Mouse (Mus musculus) testis, postnatal 14 days (tissue): ENCODE measurements at regions not wholly inside any gene's neighbourhood (a gene's known extent, or its start where the extent isn't known, plus 50 kb on each side); places are given as distances from the start of the nearest gene placed in this dataset.

Experiments used
- DNase-seq: peaks from one replicate; pipeline ENCODE4 v3.0.0; 2021; ENCODE audit warnings: low spot score

GRCm38 (mm10) chr4:9935949-9936348, 938.3 kb upstream of the 2610301B20Rik start:
- DNase-seq: no peak

GRCm38 (mm10) chr4:9951441-9951840, 922.9 kb upstream of the 2610301B20Rik start:
- no peak for DNase-seq

GRCm38 (mm10) chr4:9974631-9975030, 899.7 kb upstream of the 2610301B20Rik start:
- no peak for DNase-seq

GRCm38 (mm10) chr4:9981354-9982040, 892.8 kb upstream of the 2610301B20Rik start:
- no peak for DNase-seq

GRCm38 (mm10) chr4:9982786-9983525, 891.3 kb upstream of the 2610301B20Rik start:
- DNase-seq: no peak

- DNase-seq: no peak
Measured at GRCm38 (mm10) chr4:9993871-9994270, 880.4 kb upstream of the 2610301B20Rik start.

GRCm38 (mm10) chr4:9994466-9994865, 879.8 kb upstream of the 2610301B20Rik start:
- DNase-seq: no peak

GRCm38 (mm10) chr4:10030316-10030715, 844.0 kb upstream of the 2610301B20Rik start:
- DNase-seq: no peak

GRCm38 (mm10) chr4:10031764-10032163, 842.5 kb upstream of the 2610301B20Rik start:
- DNase-seq: no peak

- no peak for DNase-seq
Measured at GRCm38 (mm10) chr4:10035336-10035735, 839.0 kb upstream of the 2610301B20Rik start.

- DNase-seq: no peak
Measured at GRCm38 (mm10) chr4:10041301-10042093, 832.8 kb upstream of the 2610301B20Rik start.

- DNase-seq: no peak
Measured at GRCm38 (mm10) chr4:10048770-10049169, 825.5 kb upstream of the 2610301B20Rik start.

GRCm38 (mm10) chr4:10049411-10049810, 824.9 kb upstream of the 2610301B20Rik start:
- no peak for DNase-seq

- no peak for DNase-seq
Measured at GRCm38 (mm10) chr4:10051296-10052267, 822.7 kb upstream of the 2610301B20Rik start.

GRCm38 (mm10) chr4:10052869-10053268, 821.4 kb upstream of the 2610301B20Rik start:
- no peak for DNase-seq

GRCm38 (mm10) chr4:10072500-10073106, 801.7 kb upstream of the 2610301B20Rik start:
- DNase-seq: no peak

- no peak for DNase-seq
Measured at GRCm38 (mm10) chr4:10079565-10080169, 794.6 kb upstream of the 2610301B20Rik start.

- DNase-seq: no peak
Measured at GRCm38 (mm10) chr4:10114831-10115230, 759.5 kb upstream of the 2610301B20Rik start.

- DNase-seq: no peak
Measured at GRCm38 (mm10) chr4:10117964-10118363, 756.3 kb upstream of the 2610301B20Rik start.

- no peak for DNase-seq
Measured at GRCm38 (mm10) chr4:10124252-10124651, 750.0 kb upstream of the 2610301B20Rik start.
